Mouse (Mus musculus): ENCODE measurements around the gene Apobec4.

DNA sequence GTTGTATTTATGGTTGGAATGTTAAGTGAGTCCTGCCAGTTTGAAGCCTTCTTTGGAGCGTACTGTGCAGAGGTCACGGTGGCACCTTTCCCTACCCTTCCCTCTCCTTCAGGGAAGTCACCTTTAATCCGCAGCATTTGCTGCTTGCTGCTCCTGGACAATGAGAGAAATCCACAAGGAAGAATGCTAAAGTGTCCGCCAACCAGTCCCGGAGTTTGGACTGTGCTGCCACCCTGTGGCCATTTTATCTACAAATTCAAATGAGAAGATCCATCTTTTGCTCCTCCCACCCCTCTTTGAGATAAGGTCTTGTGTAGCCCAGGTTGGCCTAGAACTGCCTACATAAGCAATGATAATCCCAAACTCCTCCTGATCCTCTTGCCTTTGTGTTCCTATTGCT, 3.9 kb upstream of the Apobec4 start:
- TF ChIP-seq CTCF (IDR thresholded peaks at IDR 0.05; ENCODE audit: borderline replicate concordance, insufficient read depth, low read length) (0 out of 2 replicates have a peak, but pooled peaks have one; percentile 27), POLR2A (IDR thresholded peaks at IDR 0.05; ENCODE audit: low read depth, low read length) (no peak)
